Mouse (Mus musculus): Measurements from ENCODE around the gene Khdc3. TPM values are rescaled to one million over a fixed set of nuclear protein-coding genes. Genes with fewer than 3 reads are reported as not detected.

Gene Khdc3
- total RNA-seq, 1 experiment from 2014 or later = 10.7 TPM

Other genes starting within 250 kb of the Khdc3 start
- gene Pygo1, start 176.2 kb upstream of the Khdc3 start, total RNA-seq (2017) = 0.12 TPM in 1 of 2 replicates, not detected in the other
- gene Dyx1c1, start 143.1 kb upstream of the Khdc3 start, total RNA-seq (2017) = 1.5 and 1.7 TPM in 2 replicates
- gene Gm44503, start 143.0 kb upstream of the Khdc3 start, total RNA-seq (2017) = 0.58 TPM in 1 of 2 replicates, not detected in the other
- 19.4 and 19.9 TPM in 2 replicates for gene Ccpg1os, start 116.5 kb upstream of the Khdc3 start, total RNA-seq (2017)
- 527 and 583 TPM in 2 replicates for gene Ccpg1, start 116.4 kb upstream of the Khdc3 start, total RNA-seq (2017)
- 9.6 and 10.8 TPM in 2 replicates for gene Pigb, start 61.5 kb upstream of the Khdc3 start, total RNA-seq (2017)
- 150 and 155 TPM in 2 replicates for gene Rab27a, start 57.0 kb upstream of the Khdc3 start, total RNA-seq (2017)
- gene Gm20509, start 634 bp downstream of the Khdc3 start, total RNA-seq (2017) = not detected in 2 replicates
- 38.6 and 52.1 TPM in 2 replicates for gene Rsl24d1, start 11.6 kb downstream of the Khdc3 start, total RNA-seq (2017)